Mouse (Mus musculus) ES-Bruce4 (cell line): ENCODE measurements around the gene Ccdc159. TPM values are rescaled to one million over a fixed set of nuclear protein-coding genes. Genes with fewer than 3 reads are reported as not detected.
A peak's percentile ranks its signal among the peaks of the same experiment; 100 is the strongest.

ENCODE experiments used
- H3K27ac ChIP-seq: 2 replicates; pipeline ENCODE4 v1.5.1; 2012; ENCODE audit warnings: low read length, inconsistent platforms; ENCODE audit not compliant: insufficient read depth
- H3K27me3 ChIP-seq: 2 replicates; pipeline ENCODE4 v1.6.1; 2012; ENCODE audit warnings: mild to moderate bottlenecking, low read length, inconsistent platforms; ENCODE audit not compliant: control insufficient read depth, poor library complexity, insufficient read depth, severe bottlenecking
- H3K36me3 ChIP-seq: 2 replicates; pipeline ENCODE4 v1.6.1; 2012; ENCODE audit warnings: inconsistent platforms, mild to moderate bottlenecking, low read length, moderate library complexity; ENCODE audit not compliant: control insufficient read depth, poor library complexity, insufficient read depth, severe bottlenecking
- H3K4me1 ChIP-seq: one replicate; pipeline ENCODE4 v1.8.1; 2011; ENCODE audit warnings: low read length; ENCODE audit not compliant: control insufficient read depth, insufficient read depth
- H3K4me3 ChIP-seq: 2 replicates; pipeline ENCODE4 v1.5.1; 2011; ENCODE audit warnings: low read depth, mild to moderate bottlenecking, low read length
- H3K9ac ChIP-seq: 2 replicates; pipeline ENCODE4 v1.6.1; 2012; ENCODE audit warnings: low read depth, mild to moderate bottlenecking, inconsistent platforms; ENCODE audit not compliant: poor library complexity, severe bottlenecking
- H3K9me3 ChIP-seq: replicated peaks from 2 replicates; pipeline ENCODE4 v1.6.1; 2012; ENCODE audit warnings: mild to moderate bottlenecking, low read length, inconsistent platforms; ENCODE audit not compliant: control insufficient read depth, poor library complexity, insufficient read depth, severe bottlenecking
- CTCF ChIP-seq: IDR thresholded peaks from one replicate; pipeline ENCODE4 v1.8.1; 2011; ENCODE audit warnings: low read depth, low read length
- EP300 ChIP-seq: IDR thresholded peaks from 2 replicates; pipeline ENCODE4 v1.6.1; 2011; ENCODE audit warnings: low read depth, low read length; ENCODE audit not compliant: insufficient read depth
- POLR2A ChIP-seq: IDR thresholded peaks from one replicate; pipeline ENCODE4 v1.8.1; 2011; ENCODE audit warnings: low read length; ENCODE audit not compliant: insufficient read depth
- polyA plus RNA-seq: library from polyadenylated mRNA; stranded (reverse); fragments of >200 nt; gene quantifications from 2 replicates; pipeline ENCODE4 v1.2.4, GENCODE M21; 2011; ENCODE audit warnings: low read depth; ENCODE audit not compliant: missing spikeins, insufficient read depth, insufficient read length

The Ccdc159 gene
- polyA plus RNA-seq, 1 experiment, result 2.9 TPM

GRCm38 (mm10) chr9:21954635-21955034 is 27.4 kb downstream of the Ccdc159 start:
- H3K27ac ChIP-seq, result no peak overlapping the region
- no peaks in the 10 kb centered on the region for H3K36me3 ChIP-seq
- H3K27me3 ChIP-seq, result no peaks in the 10 kb centered on the region
- H3K4me3 ChIP-seq, result no peak overlapping the region
- no peak overlapping the region for H3K9ac ChIP-seq
- H3K9me3 ChIP-seq, result no peaks in the 10 kb centered on the region
- TF ChIP-seq CTCF, result no peak
- TF ChIP-seq POLR2A, result no peak
- no peak for TF ChIP-seq EP300
- H3K4me1 ChIP-seq, result no peaks in the 10 kb centered on the region

- Histone ChIP-seq H3K9ac (peak overlapping the region; percentile 46), H3K9me3 (no peaks in the 10 kb centered on the region), H3K36me3 (no peaks in the 10 kb centered on the region), H3K27me3 (no peaks in the 10 kb centered on the region), H3K4me1 (no peaks in the 10 kb centered on the region), H3K27ac (no peak overlapping the region), H3K4me3 (peak overlapping the region; percentile 99)
- TF ChIP-seq POLR2A (no peak), CTCF (peak; percentile 46), EP300 (no peak)
Observed at GRCm38 (mm10) chr9:21955225-21955569, 27.9 kb downstream of the Ccdc159 start.

GRCm38 (mm10) chr9:21955570-21956281 is 28.5 kb downstream of the Ccdc159 start, which contains the start of gene Swsap1:
TSS of gene Swsap1 (plus strand) at chr9:21955755.
- H3K27me3 ChIP-seq, result no peaks in the 10 kb centered on the region
- H3K9me3 ChIP-seq, result no peaks in the 10 kb centered on the region
- TF ChIP-seq EP300 (no peak), POLR2A (peak; percentile 32), CTCF (no peak)
- peak within 1 kb of the TSS; percentile 99 for H3K4me3 ChIP-seq
- no peak within 1 kb of the TSS for H3K27ac ChIP-seq
- H3K9ac ChIP-seq, result peak within 1 kb of the TSS; percentile 46
- H3K4me1 ChIP-seq, result no peaks in the 10 kb centered on the region
- no peaks in the 10 kb centered on the region for H3K36me3 ChIP-seq

- Histone ChIP-seq H3K27me3 (no peaks in the 10 kb centered on the region), H3K9ac (no peak overlapping the region), H3K27ac (no peak overlapping the region), H3K36me3 (no peaks in the 10 kb centered on the region), H3K4me1 (no peaks in the 10 kb centered on the region), H3K9me3 (no peaks in the 10 kb centered on the region), H3K4me3 (no peak overlapping the region)
- TF ChIP-seq EP300, result no peak
Observed at GRCm38 (mm10) chr9:21958372-21958771, 31.1 kb downstream of the Ccdc159 start.

GRCm38 (mm10) chr9:21959244-21959643 is 32.0 kb downstream of the Ccdc159 start:
- H3K36me3 ChIP-seq, result no peaks in the 10 kb centered on the region
- H3K27me3 ChIP-seq, result no peaks in the 10 kb centered on the region
- H3K27ac ChIP-seq, result no peak overlapping the region
- TF ChIP-seq CTCF (no peak), POLR2A (no peak), EP300 (no peak)
- H3K9ac ChIP-seq, result no peak overlapping the region
- H3K9me3 ChIP-seq, result no peaks in the 10 kb centered on the region
- H3K4me1 ChIP-seq, result no peaks in the 10 kb centered on the region
- no peak overlapping the region for H3K4me3 ChIP-seq

- no peaks in the 10 kb centered on the region for H3K27me3 ChIP-seq
- no peaks in the 10 kb centered on the region for H3K36me3 ChIP-seq
- H3K4me1 ChIP-seq, result no peaks in the 10 kb centered on the region
- no peaks in the 10 kb centered on the region for H3K9me3 ChIP-seq
- H3K9ac ChIP-seq, result no peak overlapping the region
- no peak for TF ChIP-seq EP300
- TF ChIP-seq POLR2A, result no peak
- TF ChIP-seq CTCF, result no peak
- no peak overlapping the region for H3K27ac ChIP-seq
- H3K4me3 ChIP-seq, result peak overlapping the region; percentile 33
Observed at GRCm38 (mm10) chr9:21960135-21960534, 32.9 kb downstream of the Ccdc159 start.
